Mouse (Mus musculus) embryonic fibroblast, embryonic 13.5 days (primary cell): Measurements from ENCODE around the gene Mex3d. TPM values are rescaled to one million over a fixed set of nuclear protein-coding genes. Genes with fewer than 3 reads are reported as not detected.
A peak's percentile ranks its signal among the peaks of the same experiment; 100 is the strongest.

ENCODE experiments used
- H3K27ac ChIP-seq: 2 replicates; pipeline ENCODE4 v1.5.1; 2012; ENCODE audit warnings: low read length, control low read depth, inconsistent platforms; ENCODE audit not compliant: insufficient read depth
- H3K4me1 ChIP-seq: 2 replicates; pipeline ENCODE4 v1.6.1; 2011; ENCODE audit warnings: low read length; ENCODE audit not compliant: control insufficient read depth, insufficient read depth
- H3K4me3 ChIP-seq: 2 replicates; pipeline ENCODE4 v1.5.1; 2011; ENCODE audit warnings: mild to moderate bottlenecking, control low read depth, low read length; ENCODE audit not compliant: insufficient read depth
- CTCF ChIP-seq: IDR thresholded peaks from 2 replicates; pipeline ENCODE4 v1.5.1; 2011; ENCODE audit warnings: mild to moderate bottlenecking, control low read depth, low read length, moderate library complexity, borderline replicate concordance; ENCODE audit not compliant: insufficient read depth
- POLR2A ChIP-seq: IDR thresholded peaks from 2 replicates; pipeline ENCODE4 v1.6.1; 2011; ENCODE audit warnings: low read depth, mild to moderate bottlenecking, control low read depth, low read length, moderate library complexity
- polyA plus RNA-seq: library from polyadenylated mRNA; stranded (reverse); fragments of >200 nt; gene quantifications from 2 replicates; pipeline ENCODE4 v1.2.4, GENCODE M21; 2011; ENCODE audit warnings: low read depth; ENCODE audit not compliant: missing spikeins, insufficient read length

Mex3d gene
- polyA plus RNA-seq, 1 experiment = 40.4 TPM

GRCm38 (mm10) chr10:80417371-80417770, 29.9 kb upstream of the Mex3d start:
- H3K4me3 ChIP-seq = no peak overlapping the region
- no peak overlapping the region for H3K27ac ChIP-seq
- TF ChIP-seq POLR2A (no peak), CTCF (no peak)
- H3K4me1 ChIP-seq = no peaks in the 10 kb centered on the region

GRCm38 (mm10) chr10:80415566-80415965, 28.1 kb upstream of the Mex3d start:
- no peaks in the 10 kb centered on the region for H3K4me1 ChIP-seq
- H3K27ac ChIP-seq = no peak overlapping the region
- H3K4me3 ChIP-seq = no peak overlapping the region
- TF ChIP-seq POLR2A (no peak), CTCF (no peak)

- no peak for TF ChIP-seq CTCF
- TF ChIP-seq POLR2A = no peak
- H3K4me1 ChIP-seq = no peaks in the 10 kb centered on the region
- no peak overlapping the region for H3K27ac ChIP-seq
- no peak overlapping the region for H3K4me3 ChIP-seq
Observed at GRCm38 (mm10) chr10:80412656-80413541, 25.4 kb upstream of the Mex3d start.

GRCm38 (mm10) chr10:80407924-80408323, 20.5 kb upstream of the Mex3d start:
- TF ChIP-seq POLR2A (no peak), CTCF (no peak)
- Histone ChIP-seq H3K4me1 (peaks cover 10% of the 10 kb centered on the region), H3K4me3 (no peak overlapping the region), H3K27ac (peak overlapping the region; percentile 38; the same call in 1 of the 2 replicates)

- TF ChIP-seq CTCF (no peak), POLR2A (peak; percentile 97)
- Histone ChIP-seq H3K4me1 (peaks cover 10% of the 10 kb centered on the region), H3K4me3 (peak within 1 kb of the TSS; percentile 85), H3K27ac (peak within 1 kb of the TSS; percentile 38)
Observed at GRCm38 (mm10) chr10:80406684-80407501, 19.4 kb upstream of the Mex3d start, which contains the start of gene Uqcr11. Gene Uqcr11, minus strand, starts transcription at chr10:80406830.

- TF ChIP-seq CTCF = 0 out of 2 replicates have a peak, but pooled peaks have one; percentile 23
- TF ChIP-seq POLR2A = no peak
- Histone ChIP-seq H3K4me1 (peaks cover 10% of the 10 kb centered on the region), H3K4me3 (peak overlapping the region; percentile 85), H3K27ac (no peak overlapping the region)
Observed at GRCm38 (mm10) chr10:80405481-80406173, 18.2 kb upstream of the Mex3d start.

- no peak overlapping the region for H3K27ac ChIP-seq
- TF ChIP-seq POLR2A (no peak), CTCF (peak; percentile 39; the same call in 1 of the 2 replicates)
- H3K4me1 ChIP-seq = peaks cover 10% of the 10 kb centered on the region
- H3K4me3 ChIP-seq = no peak overlapping the region
Observed at GRCm38 (mm10) chr10:80403044-80403692, 15.7 kb upstream of the Mex3d start.

GRCm38 (mm10) chr10:80400704-80401161, 13.3 kb upstream of the Mex3d start:
- TF ChIP-seq CTCF = no peak
- TF ChIP-seq POLR2A = no peak
- H3K27ac ChIP-seq = peak overlapping the region; percentile 10; the same call in 1 of the 2 replicates
- no peak overlapping the region for H3K4me3 ChIP-seq
- H3K4me1 ChIP-seq = peaks cover 10% of the 10 kb centered on the region
